Mouse (Mus musculus) hindbrain, embryonic 11.5 days (tissue): Measurements from ENCODE around the gene Slc17a5. TPM values are rescaled to one million over a fixed set of nuclear protein-coding genes. Genes with fewer than 3 reads are reported as not detected.

Experiments used
- ATAC-seq: fragments of 200-750 bp; cut with Nextera tagmentation; 2 replicates; pipeline ENCODE4 v1.8.0; 2017; ENCODE audit warnings: mild to moderate bottlenecking, moderate TSS enrichment, moderate library complexity; ENCODE audit not compliant: low FRiP score
- DNase-seq: peaks from one replicate; pipeline ENCODE4 v3.0.0-alpha.2; 2015; ENCODE audit warnings: low spot score
- H3K27ac ChIP-seq: fragments of 300-500 bp; sonication (generic); 2 replicates; pipeline ENCODE4 v1.5.1; 2014; ENCODE audit warnings: mild to moderate bottlenecking, low read depth, low read length
- H3K27me3 ChIP-seq: fragments of 300-500 bp; sonication (generic); 2 replicates; pipeline ENCODE4 v1.6.1; 2014; ENCODE audit warnings: mild to moderate bottlenecking, low read length, moderate library complexity, mixed read lengths; ENCODE audit not compliant: control insufficient read depth, insufficient read depth
- H3K36me3 ChIP-seq: fragments of 300-500 bp; sonication (generic); 2 replicates; pipeline ENCODE4 v1.6.1; 2014; ENCODE audit warnings: mild to moderate bottlenecking, low read length, moderate library complexity, mixed read lengths; ENCODE audit not compliant: control insufficient read depth, insufficient read depth
- H3K4me1 ChIP-seq: fragments of 300-500 bp; sonication (generic); replicated peaks from 2 replicates; pipeline ENCODE4 v1.6.1; 2014; ENCODE audit warnings: low read length, mixed read lengths; ENCODE audit not compliant: control insufficient read depth, insufficient read depth
- H3K4me2 ChIP-seq: fragments of 300-500 bp; sonication (generic); replicated peaks from 2 replicates; pipeline ENCODE4 v1.6.1; 2014; ENCODE audit warnings: mild to moderate bottlenecking, low read depth, low read length
- H3K4me3 ChIP-seq: fragments of 300-500 bp; sonication (generic); 2 replicates; pipeline ENCODE4 v1.5.1; 2014; ENCODE audit warnings: low read depth, low read length
- H3K9ac ChIP-seq: fragments of 300-500 bp; sonication (generic); 2 replicates; pipeline ENCODE4 v1.6.1; 2014; ENCODE audit warnings: low read depth, low read length
- H3K9me3 ChIP-seq: fragments of 300-500 bp; sonication (generic); 2 replicates; pipeline ENCODE4 v1.6.1; 2016; ENCODE audit warnings: low read length; ENCODE audit not compliant: control insufficient read depth
- WGBS: fragments of 180-500 bp; shearing (Covaris S2); extraction: QIAGEN DNeasy Blood & Tissue Kit; methylation state at CpG from one replicate; pipeline ENCODE4 v1.1.7; 2014; 5-methylcytosine and 5-hydroxymethylcytosine counted together
- polyA plus RNA-seq: library from polyadenylated mRNA; unstranded; fragments of >200 nt; fragmentation: Nextera tagmentation; extraction: Ambion mirVana; gene quantifications from 2 replicates; pipeline ENCODE4 v1.2.1, GENCODE M21; 2014

Slc17a5 gene
- polyA plus RNA-seq, 1 experiment from 2014 or later: 12.8 TPM

DNA sequence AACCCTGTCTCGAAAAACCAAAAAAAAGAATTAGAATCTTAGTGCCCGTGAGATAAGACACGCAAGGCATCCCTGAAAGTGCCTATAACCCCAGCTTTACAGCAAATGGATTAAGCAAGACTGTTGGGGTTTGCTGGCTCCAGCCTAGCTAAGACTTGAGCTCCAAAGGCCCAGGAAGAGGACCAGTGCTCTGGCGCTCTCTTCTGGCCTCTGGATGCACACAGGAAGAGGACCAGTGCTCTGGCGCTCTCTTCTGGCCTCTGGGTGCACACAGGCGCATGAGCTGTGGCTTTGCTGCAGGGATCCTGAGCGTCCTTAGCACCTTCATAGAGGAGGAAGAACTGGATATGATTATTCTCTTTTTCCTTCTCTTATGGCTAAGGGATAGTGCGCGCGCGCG, 40.1 kb downstream of the Slc17a5 start:
- H3K9me3 ChIP-seq: no peaks in the 10 kb centered on the region
- ATAC-seq: no peak
- no peaks in the 10 kb centered on the region for H3K36me3 ChIP-seq
- H3K9ac ChIP-seq: no peak overlapping the region
- H3K27ac ChIP-seq: no peak overlapping the region
- no peak overlapping the region for H3K4me3 ChIP-seq
- H3K4me1 ChIP-seq: no peaks in the 10 kb centered on the region
- DNase-seq: no peak
- WGBS: 83% methylated on average over 12 of the region's 12 CpGs
- no peak overlapping the region for H3K4me2 ChIP-seq
- no peaks in the 10 kb centered on the region for H3K27me3 ChIP-seq

DNA sequence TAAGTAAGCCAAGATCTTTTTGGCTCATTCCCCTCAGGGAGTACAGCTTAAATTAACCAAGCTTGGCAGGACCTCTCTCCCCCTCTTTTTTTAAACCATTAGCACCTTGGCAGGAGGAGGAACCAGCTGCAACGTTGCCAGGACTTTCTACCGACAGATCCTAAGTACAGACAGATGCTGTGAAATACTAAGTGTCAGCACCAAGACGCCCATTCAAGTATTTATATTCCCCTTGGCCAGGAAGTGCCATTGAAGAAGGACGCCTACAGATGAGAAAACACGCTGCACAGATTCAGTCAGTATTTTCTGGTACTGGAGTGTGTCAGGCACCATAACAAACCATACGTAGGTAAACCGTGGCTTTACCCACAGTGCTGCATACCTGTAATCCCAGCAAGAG, 40.9 kb downstream of the Slc17a5 start:
- Histone ChIP-seq H3K27me3 (no peaks in the 10 kb centered on the region), H3K4me1 (no peaks in the 10 kb centered on the region), H3K9ac (no peak overlapping the region), H3K36me3 (no peaks in the 10 kb centered on the region), H3K4me3 (no peak overlapping the region), H3K27ac (no peak overlapping the region), H3K4me2 (no peak overlapping the region), H3K9me3 (no peaks in the 10 kb centered on the region)
- WGBS: 82% methylated on average over 7 of the region's 7 CpGs
- ATAC-seq (no peak), DNase-seq (no peak)

DNA sequence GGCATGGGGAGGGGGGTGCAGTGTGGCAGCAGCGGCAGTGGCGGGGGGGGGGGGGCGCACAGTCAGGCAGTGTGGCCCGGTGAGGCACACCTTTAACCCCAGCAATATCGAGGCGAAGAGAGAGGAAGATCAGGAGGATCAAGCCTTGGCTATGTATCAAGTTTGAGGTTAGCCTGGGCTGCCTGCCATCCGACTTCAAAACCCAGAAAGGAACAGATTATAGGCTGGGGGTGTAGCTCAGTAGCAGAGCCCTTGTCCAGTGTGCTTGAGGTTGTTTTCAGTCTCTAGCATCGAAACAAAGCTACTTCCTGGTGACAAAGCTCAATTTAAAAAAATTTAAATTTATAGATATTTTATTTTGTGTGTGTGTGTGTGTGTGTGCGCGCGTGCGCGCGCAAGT, 46.1 kb downstream of the Slc17a5 start:
- Histone ChIP-seq H3K27ac (no peak overlapping the region), H3K9me3 (no peaks in the 10 kb centered on the region), H3K36me3 (no peaks in the 10 kb centered on the region), H3K9ac (no peak overlapping the region), H3K4me3 (no peak overlapping the region), H3K4me1 (no peaks in the 10 kb centered on the region), H3K27me3 (no peaks in the 10 kb centered on the region), H3K4me2 (no peak overlapping the region)
- ATAC-seq (no peak), DNase-seq (no peak)
- WGBS: 94% methylated on average over 14 of the region's 14 CpGs

DNA sequence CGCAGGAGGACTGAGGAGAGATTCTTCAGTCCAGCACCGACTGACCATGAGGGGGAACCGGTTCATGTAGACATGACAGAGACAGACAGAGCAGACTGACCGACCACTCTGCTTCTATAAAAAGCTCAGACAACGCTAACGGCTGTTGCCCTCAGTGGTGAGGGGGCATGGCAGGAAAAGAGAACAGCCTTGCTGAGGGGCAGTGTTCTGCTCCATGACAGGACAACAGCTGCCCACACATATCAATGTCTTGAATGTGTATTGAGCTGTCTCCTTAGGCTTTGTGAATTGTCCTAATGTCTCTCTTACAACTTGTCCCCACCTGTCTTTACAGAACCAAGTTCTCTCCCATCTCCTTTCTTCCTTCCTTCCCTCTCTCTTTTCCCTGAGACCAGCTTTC, 49.4 kb downstream of the Slc17a5 start:
- DNase-seq: no peak
- no peak for ATAC-seq
- no peak overlapping the region for H3K4me2 ChIP-seq
- no peak overlapping the region for H3K4me3 ChIP-seq
- WGBS: 65% methylated on average over 6 of the region's 6 CpGs
- no peaks in the 10 kb centered on the region for H3K27me3 ChIP-seq
- no peak overlapping the region for H3K27ac ChIP-seq
- no peaks in the 10 kb centered on the region for H3K9me3 ChIP-seq
- H3K4me1 ChIP-seq: no peaks in the 10 kb centered on the region
- no peaks in the 10 kb centered on the region for H3K36me3 ChIP-seq
- H3K9ac ChIP-seq: no peak overlapping the region

DNA sequence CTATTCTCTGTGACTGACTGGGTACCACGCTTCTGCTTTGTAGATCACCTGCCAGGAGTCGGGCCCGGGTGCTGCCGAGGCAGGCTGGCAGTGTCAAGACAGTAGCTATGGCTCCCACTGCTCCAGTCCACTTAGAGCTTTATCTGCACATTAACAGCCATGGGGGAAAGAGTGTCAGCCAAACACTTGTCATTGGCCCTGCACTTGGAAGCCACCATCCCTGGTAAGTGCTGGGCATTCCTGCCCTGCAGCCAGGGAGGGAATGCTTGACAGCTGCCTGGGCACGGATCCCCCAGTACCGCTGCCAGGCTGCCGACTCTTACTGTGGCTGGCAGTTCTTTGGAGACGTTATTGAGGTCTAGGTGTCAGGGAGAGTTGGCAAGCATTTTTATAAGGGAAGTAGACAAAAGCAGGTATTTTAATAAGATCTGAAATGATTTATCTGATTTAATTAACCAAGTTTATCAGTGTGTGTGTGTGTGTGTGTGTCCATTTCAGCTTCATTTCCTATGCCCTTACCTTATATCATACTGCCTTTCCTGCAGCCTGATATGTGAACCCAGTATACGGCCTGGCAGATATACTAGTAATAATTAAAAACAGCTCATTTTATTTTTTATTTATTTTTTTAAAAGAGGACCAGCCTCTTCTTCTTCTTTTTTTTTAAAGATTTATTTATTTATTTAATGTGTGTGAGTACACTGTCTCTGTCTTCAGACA, 50.5 kb downstream of the Slc17a5 start:
- H3K4me1 ChIP-seq: no peaks in the 10 kb centered on the region
- H3K9me3 ChIP-seq: no peaks in the 10 kb centered on the region
- no peak for DNase-seq
- no peak for ATAC-seq
- H3K36me3 ChIP-seq: no peaks in the 10 kb centered on the region
- WGBS: 86% methylated on average over 9 of the region's 9 CpGs
- no peak overlapping the region for H3K4me2 ChIP-seq
- H3K27ac ChIP-seq: no peak overlapping the region
- no peak overlapping the region for H3K4me3 ChIP-seq
- H3K27me3 ChIP-seq: no peaks in the 10 kb centered on the region
- H3K9ac ChIP-seq: no peak overlapping the region

GRCm38 (mm10) chr9:78534606-78535005, 53.2 kb downstream of the Slc17a5 start:
- Histone ChIP-seq H3K9ac (no peak overlapping the region), H3K4me2 (no peak overlapping the region), H3K36me3 (no peaks in the 10 kb centered on the region), H3K27me3 (no peaks in the 10 kb centered on the region), H3K27ac (no peak overlapping the region), H3K4me1 (no peaks in the 10 kb centered on the region), H3K9me3 (no peaks in the 10 kb centered on the region), H3K4me3 (no peak overlapping the region)
- ATAC-seq (no peak), DNase-seq (no peak)
- WGBS: 96% methylated on average over 7 of the region's 7 CpGs

GRCm38 (mm10) chr9:78533296-78533935, 54.4 kb downstream of the Slc17a5 start:
- Histone ChIP-seq H3K4me3 (no peak overlapping the region), H3K4me2 (no peak overlapping the region), H3K27ac (no peak overlapping the region), H3K36me3 (no peaks in the 10 kb centered on the region), H3K27me3 (no peaks in the 10 kb centered on the region), H3K9ac (no peak overlapping the region), H3K9me3 (no peaks in the 10 kb centered on the region), H3K4me1 (no peaks in the 10 kb centered on the region)
- ATAC-seq: no peak
- DNase-seq: no peak
- 83% methylated on average over 18 of the region's 18 CpGs for WGBS

DNA sequence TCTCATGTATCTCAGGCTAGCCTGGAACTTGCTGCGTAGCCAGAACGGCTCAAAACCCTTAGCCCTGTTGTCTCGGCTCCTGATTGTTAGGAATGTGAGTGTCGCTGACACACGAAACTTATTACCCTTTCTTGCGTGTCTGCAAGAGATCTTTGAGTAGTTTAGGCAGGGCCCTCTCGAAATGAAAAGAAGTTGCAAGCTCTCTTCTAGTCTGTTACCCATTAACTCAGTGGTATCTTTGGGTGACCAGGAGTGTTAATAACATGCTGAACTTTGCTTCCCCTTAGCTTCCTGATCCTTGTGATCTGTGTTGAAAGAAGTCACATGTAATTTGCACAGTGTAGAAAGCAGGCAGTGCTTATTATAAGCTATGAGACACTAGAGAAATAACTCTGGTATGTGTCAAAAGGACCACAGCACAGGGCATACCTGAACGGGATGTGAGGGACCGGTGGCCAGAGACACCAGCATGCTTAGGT, 55.5 kb downstream of the Slc17a5 start:
- no peak overlapping the region for H3K9ac ChIP-seq
- ATAC-seq: no peak
- H3K9me3 ChIP-seq: no peaks in the 10 kb centered on the region
- no peak for DNase-seq
- no peaks in the 10 kb centered on the region for H3K27me3 ChIP-seq
- H3K27ac ChIP-seq: no peak overlapping the region
- H3K4me3 ChIP-seq: no peak overlapping the region
- H3K4me2 ChIP-seq: no peak overlapping the region
- H3K4me1 ChIP-seq: no peaks in the 10 kb centered on the region
- H3K36me3 ChIP-seq: no peaks in the 10 kb centered on the region
- WGBS: 60% methylated on average over 9 of the region's 9 CpGs

- 57% methylated on average over 5 of the region's 5 CpGs for WGBS
- Histone ChIP-seq H3K27ac (no peak overlapping the region), H3K36me3 (no peaks in the 10 kb centered on the region), H3K4me2 (no peak overlapping the region), H3K4me1 (no peaks in the 10 kb centered on the region), H3K4me3 (no peak overlapping the region), H3K9ac (no peak overlapping the region), H3K27me3 (no peaks in the 10 kb centered on the region), H3K9me3 (no peaks in the 10 kb centered on the region)
- DNase-seq (no peak), ATAC-seq (no peak)
These were observed 56.0 kb downstream of the Slc17a5 start for GRCm38 (mm10) chr9:78531816-78532215.
